Mouse (Mus musculus) myocyte (in vitro differentiated cells): Measurements from ENCODE around the gene Gpr141. TPM values are rescaled to one million over a fixed set of nuclear protein-coding genes. Genes with fewer than 3 reads are reported as not detected.

Experiments used
- H3K27me3 ChIP-seq: one replicate; pipeline ENCODE4 v1.6.1; 2011; ENCODE audit not compliant: control insufficient read depth, insufficient read depth, insufficient read length
- H3K36me3 ChIP-seq: one replicate; pipeline ENCODE4 v1.6.1; 2011; ENCODE audit not compliant: control insufficient read depth, insufficient read depth
- H3K4me2 ChIP-seq: one replicate; pipeline ENCODE4 v1.6.1; 2011; ENCODE audit warnings: low read depth, control low read depth
- H3K4me3 ChIP-seq: one replicate; pipeline ENCODE4 v1.5.1; 2011; ENCODE audit warnings: mild to moderate bottlenecking, control low read depth, moderate library complexity
- H3K79me2 ChIP-seq: one replicate; pipeline ENCODE4 v1.6.1; 2011; ENCODE audit not compliant: control insufficient read depth, insufficient read depth
- H3ac ChIP-seq: one replicate; pipeline ENCODE4 v1.6.1; 2011; ENCODE audit not compliant: control insufficient read depth, insufficient read length
- CEBPB ChIP-seq: IDR thresholded peaks from 2 replicates; pipeline ENCODE4 v1.6.1; 2011; ENCODE audit warnings: mild to moderate bottlenecking, moderate library complexity; ENCODE audit not compliant: poor library complexity, insufficient read depth, severe bottlenecking
- E2F4 ChIP-seq: IDR thresholded peaks from one replicate; pipeline ENCODE4 v1.6.1; 2011; ENCODE audit warnings: mild to moderate bottlenecking, control low read depth, moderate library complexity; ENCODE audit not compliant: insufficient read depth
- MAX ChIP-seq: IDR thresholded peaks from one replicate; pipeline ENCODE4 v1.6.1; 2011; ENCODE audit warnings: low read depth, mild to moderate bottlenecking, control low read depth
- MYOD1 ChIP-seq, 3 experiments: IDR thresholded peaks; one replicate each; pipeline ENCODE4 v1.6.1; 2011; ENCODE audit warnings: control low read depth in 2 of 3, low read depth in 2 of 3, mild to moderate bottlenecking in 2 of 3, moderate library complexity in 1 of 3; ENCODE audit not compliant: insufficient read length in 2 of 3, control insufficient read depth in 1 of 3
- MYOG ChIP-seq, 3 experiments: IDR thresholded peaks; one replicate each; pipeline ENCODE4 v1.6.1; 2011; ENCODE audit warnings: control low read depth in 2 of 3, low read depth in 2 of 3, mild to moderate bottlenecking in 2 of 3; ENCODE audit not compliant: insufficient read length in 2 of 3, control insufficient read depth in 1 of 3, insufficient read depth in 1 of 3
- POLR2A ChIP-seq: IDR thresholded peaks from one replicate; pipeline ENCODE4 v1.6.1; 2011; ENCODE audit warnings: low read depth, mild to moderate bottlenecking, control low read depth, moderate library complexity; ENCODE audit not compliant: insufficient read length
- POLR2AphosphoS2 ChIP-seq: IDR thresholded peaks from one replicate; pipeline ENCODE4 v1.6.1; 2011; ENCODE audit warnings: low read depth, control low read depth; ENCODE audit not compliant: insufficient read length
- REST ChIP-seq: IDR thresholded peaks from one replicate; pipeline ENCODE4 v1.6.1; 2011; ENCODE audit warnings: mild to moderate bottlenecking, control low read depth, moderate library complexity; ENCODE audit not compliant: insufficient read depth, insufficient read length
- SRF ChIP-seq: IDR thresholded peaks from one replicate; pipeline ENCODE4 v1.6.1; 2011; ENCODE audit warnings: low read depth; ENCODE audit not compliant: control insufficient read depth, insufficient read length
- TCF12 ChIP-seq: IDR thresholded peaks from one replicate; pipeline ENCODE4 v1.6.1; 2011; ENCODE audit warnings: mild to moderate bottlenecking, control low read depth; ENCODE audit not compliant: poor library complexity, insufficient read depth, severe bottlenecking
- TCF3 ChIP-seq: IDR thresholded peaks from one replicate; pipeline ENCODE4 v1.6.1; 2011; ENCODE audit warnings: low read depth, control low read depth; ENCODE audit not compliant: insufficient read length
- USF1 ChIP-seq: IDR thresholded peaks from one replicate; pipeline ENCODE4 v1.6.1; 2011; ENCODE audit warnings: low read depth, mild to moderate bottlenecking, control low read depth, moderate library complexity
- polyA plus RNA-seq: library from polyadenylated mRNA; unstranded; fragments of >200 nt; fragmentation: generic; extraction: Trizol; gene quantifications from one replicate; pipeline ENCODE4 v1.2.1, GENCODE M21; 2012; ENCODE audit warnings: missing spikeins

Gpr141 gene
- 5.8 TPM for polyA plus RNA-seq

DNA sequence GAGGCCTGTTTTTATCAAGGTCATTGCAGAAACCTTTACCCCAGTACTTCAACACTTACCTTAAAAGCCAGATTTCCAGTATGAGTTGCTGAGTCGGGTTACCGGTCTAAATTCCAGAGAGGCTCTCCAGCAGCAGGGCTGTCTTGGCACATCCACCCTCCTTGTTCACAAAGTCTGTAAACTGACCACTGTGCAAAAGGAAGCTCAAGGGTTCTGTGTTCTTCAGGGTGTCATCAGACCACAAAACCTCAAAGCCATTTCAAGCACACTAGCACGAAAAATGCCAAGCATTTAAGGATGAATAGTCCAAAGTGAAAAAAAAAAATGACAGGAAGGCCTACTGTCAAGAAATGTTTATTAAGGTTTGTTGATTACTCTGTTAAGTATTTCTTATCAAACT, at the start of gene Gpr141:
Gpr141 (minus strand) TSS at position 187 of the 400 bp plus-strand sequence.
- peak within 1 kb of the TSS; percentile 19 for H3K4me3 ChIP-seq
- peak within 1 kb of the TSS; percentile 34 for H3K4me2 ChIP-seq
- no peak within 1 kb of the TSS for H3ac ChIP-seq
- no peaks in the 10 kb centered on the region for H3K79me2 ChIP-seq
- H3K36me3 ChIP-seq = no peaks in the 10 kb centered on the region
- no peak for TF ChIP-seq TCF3
- TF ChIP-seq CEBPB = no peak
- TF ChIP-seq MYOD1 (IDR thresholded peaks at IDR 0.05; ENCODE audit: control insufficient read depth in 1 of 3, insufficient read length in 2 of 3, low read depth in 2 of 3) = no peak
- TF ChIP-seq USF1 = no peak
- TF ChIP-seq REST = no peak
- no peak for TF ChIP-seq POLR2A
- TF ChIP-seq E2F4 = no peak
- TF ChIP-seq MYOG (IDR thresholded peaks at IDR 0.05; ENCODE audit: control insufficient read depth in 1 of 3, insufficient read depth in 1 of 3, insufficient read length in 2 of 3, low read depth in 2 of 3) = no peak
- no peak for TF ChIP-seq POLR2AphosphoS2
- TF ChIP-seq SRF = no peak
- TF ChIP-seq TCF12 = no peak
- TF ChIP-seq MAX = no peak
- H3K27me3 ChIP-seq = no peaks in the 10 kb centered on the region

DNA sequence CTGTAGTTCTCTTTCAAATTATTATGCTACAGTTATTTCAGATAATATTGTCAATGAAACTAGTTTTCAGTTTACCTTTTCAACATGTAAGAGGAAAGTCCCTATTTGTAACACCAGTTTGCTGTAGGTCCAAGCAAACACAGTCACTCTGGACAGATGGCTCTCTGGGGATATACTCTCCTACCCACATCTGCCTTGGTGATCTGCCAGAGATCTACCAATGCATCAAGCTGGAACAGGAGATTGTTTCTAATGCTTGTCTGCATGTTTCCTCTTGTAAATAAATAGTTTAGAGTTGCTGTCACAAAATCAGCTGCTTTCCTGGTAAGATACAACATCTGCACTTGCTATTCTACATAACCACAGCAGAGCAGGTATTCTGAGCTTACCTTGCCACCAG, 40.2 kb upstream of the Gpr141 start:
- Histone ChIP-seq H3K4me3 (no peak overlapping the region), H3ac (no peak overlapping the region), H3K79me2 (no peaks in the 10 kb centered on the region), H3K4me2 (no peak overlapping the region), H3K27me3 (no peaks in the 10 kb centered on the region), H3K36me3 (no peaks in the 10 kb centered on the region)
- TF ChIP-seq TCF3 (no peak), MYOG (IDR thresholded peaks at IDR 0.05; ENCODE audit: control insufficient read depth in 1 of 3, insufficient read depth in 1 of 3, insufficient read length in 2 of 3, low read depth in 2 of 3) (no peak), MAX (no peak), POLR2A (no peak), MYOD1 (IDR thresholded peaks at IDR 0.05; ENCODE audit: control insufficient read depth in 1 of 3, insufficient read length in 2 of 3, low read depth in 2 of 3) (no peak), USF1 (no peak), POLR2AphosphoS2 (no peak), TCF12 (no peak), CEBPB (no peak), E2F4 (no peak), REST (no peak), SRF (no peak)

DNA sequence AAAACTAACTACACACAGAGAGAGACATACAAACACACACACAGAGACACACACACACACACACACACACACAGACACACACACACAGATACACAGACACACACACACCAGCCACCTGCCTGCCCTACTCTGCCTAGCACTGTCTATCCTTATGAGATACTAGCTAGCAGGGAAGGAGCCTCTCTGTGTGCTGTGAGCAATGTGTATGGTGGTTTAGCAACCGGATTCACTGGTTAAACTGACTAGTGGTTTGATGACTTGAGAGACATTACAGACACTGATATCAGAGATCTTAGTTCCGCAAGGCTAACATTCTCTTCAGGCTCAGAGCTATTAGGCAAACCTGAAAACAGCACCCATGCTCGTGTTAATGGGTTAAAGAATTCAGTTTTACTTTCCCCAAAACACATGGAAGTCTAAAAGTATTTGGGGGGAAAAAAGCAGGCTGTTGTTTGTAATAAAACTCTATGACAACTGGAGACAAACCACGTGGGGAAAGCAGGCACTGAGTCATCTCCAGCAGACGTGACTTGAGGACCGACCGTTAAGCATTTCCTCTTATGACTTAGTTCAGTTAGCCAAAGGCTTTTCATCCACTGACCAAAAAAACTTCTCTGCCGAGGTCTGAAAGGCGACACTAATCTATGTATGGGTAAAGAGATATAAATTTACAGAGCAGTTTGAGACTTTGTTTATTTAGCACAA, 30.7 kb upstream of the Gpr141 start:
- Histone ChIP-seq H3K79me2 (no peaks in the 10 kb centered on the region), H3K4me3 (no peak overlapping the region), H3K27me3 (no peaks in the 10 kb centered on the region), H3K36me3 (no peaks in the 10 kb centered on the region), H3ac (no peak overlapping the region), H3K4me2 (peak overlapping the region; percentile 58)
- TF ChIP-seq POLR2A = no peak
- peak; percentile 82 for TF ChIP-seq USF1

DNA sequence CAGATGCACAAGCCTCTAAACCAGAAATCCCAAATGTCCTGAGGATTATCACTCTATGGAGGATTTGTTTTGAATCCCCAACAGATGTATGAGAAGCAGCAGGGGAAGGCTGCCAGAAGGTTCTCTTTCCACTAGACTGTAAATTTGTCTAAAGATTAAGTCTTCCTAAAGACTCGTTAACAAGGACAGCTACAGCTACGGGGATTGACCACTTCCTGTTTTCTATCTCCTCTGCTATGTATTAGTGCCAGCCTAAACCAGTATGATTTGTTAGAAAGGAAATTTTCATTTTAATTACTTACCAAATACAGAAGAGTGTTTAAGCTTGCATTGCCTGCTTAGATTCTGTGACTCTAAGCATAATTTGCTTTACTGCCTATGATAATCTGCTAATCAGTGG, 30.0 kb upstream of the Gpr141 start:
- Histone ChIP-seq H3ac (no peak overlapping the region), H3K36me3 (no peaks in the 10 kb centered on the region), H3K27me3 (no peaks in the 10 kb centered on the region), H3K4me2 (peak overlapping the region; percentile 58), H3K79me2 (no peaks in the 10 kb centered on the region), H3K4me3 (no peak overlapping the region)
- TF ChIP-seq E2F4 = no peak
- no peak for TF ChIP-seq TCF3
- no peak for TF ChIP-seq SRF
- no peak for TF ChIP-seq MYOD1 (IDR thresholded peaks at IDR 0.05; ENCODE audit: control insufficient read depth in 1 of 3, insufficient read length in 2 of 3, low read depth in 2 of 3)
- TF ChIP-seq MAX = no peak
- TF ChIP-seq POLR2A = no peak
- TF ChIP-seq CEBPB = no peak
- no peak for TF ChIP-seq USF1
- no peak for TF ChIP-seq MYOG (IDR thresholded peaks at IDR 0.05; ENCODE audit: control insufficient read depth in 1 of 3, insufficient read depth in 1 of 3, insufficient read length in 2 of 3, low read depth in 2 of 3)
- TF ChIP-seq POLR2AphosphoS2 = no peak
- no peak for TF ChIP-seq REST

DNA sequence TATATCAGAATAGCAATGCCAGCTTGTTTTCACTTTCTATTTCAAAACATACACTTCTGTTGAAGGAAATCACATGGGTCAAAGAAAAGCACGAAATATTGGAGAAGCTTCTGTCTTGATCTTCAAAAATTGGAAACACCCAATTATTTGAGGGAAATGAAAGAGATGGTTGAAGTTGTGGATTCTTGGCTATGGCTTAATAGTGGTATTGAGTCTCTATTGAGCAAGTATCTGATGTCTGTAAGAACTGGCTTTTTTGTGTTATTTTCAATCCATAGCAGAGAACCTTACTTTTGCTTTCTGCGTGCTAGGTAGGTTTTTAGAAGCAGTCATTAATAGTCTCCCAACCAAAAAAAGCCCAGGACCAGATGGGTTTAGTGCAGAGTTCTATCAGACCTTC, 19.4 kb upstream of the Gpr141 start:
- no peaks in the 10 kb centered on the region for H3K36me3 ChIP-seq
- no peaks in the 10 kb centered on the region for H3K79me2 ChIP-seq
- no peak overlapping the region for H3K4me3 ChIP-seq
- H3K27me3 ChIP-seq = no peaks in the 10 kb centered on the region
- no peak overlapping the region for H3K4me2 ChIP-seq
- no peak overlapping the region for H3ac ChIP-seq
- no peak for TF ChIP-seq REST
- no peak for TF ChIP-seq MAX
- TF ChIP-seq SRF = no peak
- no peak for TF ChIP-seq MYOG (IDR thresholded peaks at IDR 0.05; ENCODE audit: control insufficient read depth in 1 of 3, insufficient read depth in 1 of 3, insufficient read length in 2 of 3, low read depth in 2 of 3)
- no peak for TF ChIP-seq POLR2AphosphoS2
- TF ChIP-seq MYOD1 (IDR thresholded peaks at IDR 0.05; ENCODE audit: control insufficient read depth in 1 of 3, insufficient read length in 2 of 3, low read depth in 2 of 3) = no peak
- no peak for TF ChIP-seq CEBPB
- TF ChIP-seq USF1 = no peak
- TF ChIP-seq POLR2A = no peak
- TF ChIP-seq TCF3 = no peak
- no peak for TF ChIP-seq E2F4
- no peak for TF ChIP-seq TCF12
